Mouse (Mus musculus) layer of hippocampus, adult 2 months (tissue): ENCODE data around the gene Kirrel. TPM values are rescaled to one million over a fixed set of nuclear protein-coding genes. Genes with fewer than 3 reads are reported as not detected.
"Not testable (repeated sequence)": the region's sequence is repeated elsewhere in the genome, so short reads cannot be mapped to it uniquely, and the experiment has no call there.

Experiments used
- DNase-seq, 2 experiments: peaks; one replicate each; pipeline ENCODE4 v3.0.0; 2022; ENCODE audit warnings: low spot score in 2 of 2
- H3K27ac ChIP-seq: fragments of 200-600 bp; 2 replicates; pipeline ENCODE4 v1.8.1; 2022
- H3K4me3 ChIP-seq: fragments of 200-600 bp; 2 replicates; pipeline ENCODE4 v1.8.1; 2022; ENCODE audit warnings: mild to moderate bottlenecking
- CTCF ChIP-seq: fragments of 200-600 bp; conservative IDR thresholded peaks from 2 replicates; pipeline ENCODE4 v1.8.1; 2022; ENCODE audit warnings: antibody characterized with exemption, mild to moderate bottlenecking, moderate library complexity
- total RNA-seq, 2 experiments: library from RNA; stranded (reverse); gene quantifications; 2 replicates each; pipeline ENCODE4 v1.2.3; 2021

Kirrel gene
- total RNA-seq, 2 experiments from 2014 or later: 3.0 to 3.4 TPM

DNA sequence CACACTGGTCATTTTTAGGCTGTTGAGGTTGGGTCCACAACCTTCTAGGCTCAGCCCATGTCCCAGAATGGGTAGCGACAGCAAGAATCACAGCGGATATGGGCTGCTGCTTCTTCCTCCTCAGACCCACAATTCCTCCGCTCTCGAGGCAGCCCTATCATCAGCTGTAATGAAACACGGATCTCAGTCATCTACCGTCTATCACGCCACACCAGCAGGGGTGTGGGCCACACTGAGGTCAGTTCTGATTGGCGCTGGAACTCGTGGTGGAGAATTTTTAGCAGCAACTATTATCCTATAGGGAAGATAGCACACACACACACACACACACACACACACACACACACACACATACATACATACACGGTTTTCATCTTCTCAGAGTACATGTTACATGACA, 25.1 kb downstream of the Kirrel start:
- H3K27ac ChIP-seq: no peak overlapping the region
- H3K4me3 ChIP-seq: no peak overlapping the region
- TF ChIP-seq CTCF: no peak
- no peak for DNase-seq

DNA sequence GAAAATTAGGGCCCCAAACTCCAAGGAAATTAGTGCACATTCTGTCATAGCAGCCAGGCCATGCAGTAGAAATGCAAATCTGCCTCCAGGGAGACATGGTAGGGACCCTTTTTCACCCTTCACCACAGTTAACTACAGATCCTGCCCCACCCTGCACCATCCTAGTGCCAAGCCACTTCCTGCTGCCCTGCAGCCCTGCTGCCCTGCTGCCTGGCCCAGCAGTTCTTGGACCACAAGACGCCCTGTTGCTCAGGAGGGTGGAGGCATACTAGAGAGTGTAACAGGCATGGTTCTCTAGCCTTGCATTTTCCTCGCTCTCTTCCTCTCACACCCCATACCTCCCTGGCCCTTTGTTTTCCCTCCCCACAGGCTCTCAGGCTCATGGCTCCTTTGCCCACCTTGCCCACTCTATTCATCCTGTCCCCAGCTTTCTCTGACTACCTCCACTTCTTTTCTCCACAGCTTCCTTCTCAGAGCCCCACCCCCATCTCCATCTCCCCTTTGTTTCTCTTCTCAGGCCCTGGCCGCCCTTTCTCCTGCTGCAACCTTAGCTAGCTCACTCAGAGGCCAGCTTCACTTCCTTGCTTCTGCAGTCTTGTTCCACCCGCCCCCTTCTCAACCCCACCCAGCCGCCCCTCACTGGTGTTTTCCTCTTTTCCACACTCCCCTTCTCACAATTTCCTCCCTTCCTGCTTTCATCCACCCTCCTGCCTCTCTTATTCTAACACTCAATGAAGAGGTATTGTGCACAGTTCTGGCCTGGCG, 29.9 kb downstream of the Kirrel start:
- TF ChIP-seq CTCF: no peak
- DNase-seq: no peak
- no peak overlapping the region for H3K27ac ChIP-seq
- H3K4me3 ChIP-seq: no peak overlapping the region

DNA sequence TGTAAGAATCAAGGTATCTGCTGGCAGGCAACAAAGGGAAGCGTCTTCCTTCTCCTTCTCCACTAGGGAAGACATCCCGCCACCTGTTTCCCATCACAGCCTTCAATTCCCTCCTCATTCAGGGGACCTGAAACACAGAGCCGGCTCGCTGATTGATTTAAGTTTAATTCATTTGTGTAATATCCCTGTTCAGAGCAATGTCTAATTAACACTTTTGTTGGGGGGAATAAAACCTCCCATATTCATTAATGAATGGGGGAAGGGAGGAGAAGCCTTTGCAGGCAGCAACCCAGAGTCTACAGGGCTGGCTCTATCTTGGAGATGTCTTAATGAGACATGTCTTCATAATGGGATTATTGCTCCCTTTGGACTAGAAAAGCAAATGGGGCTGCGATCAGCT, 34.3 kb downstream of the Kirrel start:
- DNase-seq: no peak
- H3K4me3 ChIP-seq: no peak overlapping the region
- H3K27ac ChIP-seq: no peak overlapping the region
- TF ChIP-seq CTCF: no peak

DNA sequence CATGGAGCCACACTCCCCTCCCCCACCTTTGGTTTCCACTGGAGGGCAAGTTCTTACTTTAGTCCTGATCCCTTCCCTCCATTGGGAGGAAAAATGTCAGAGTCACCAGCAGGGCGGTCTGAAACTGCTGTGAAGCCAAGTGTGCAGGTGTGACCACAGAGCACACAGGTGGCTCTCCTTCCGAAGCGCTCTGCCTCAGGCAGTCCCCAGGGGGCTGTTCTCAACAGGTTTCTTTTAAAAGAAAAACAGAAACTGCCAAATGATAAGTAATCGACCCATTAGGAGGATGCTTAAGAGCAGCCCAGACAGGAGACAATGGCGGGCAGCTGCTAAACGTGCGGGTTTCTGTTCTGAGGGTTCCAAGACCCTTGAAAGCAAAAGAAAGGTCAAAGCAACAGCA, 37.8 kb downstream of the Kirrel start:
- no peak for TF ChIP-seq CTCF
- H3K27ac ChIP-seq: no peak overlapping the region
- no peak for DNase-seq
- no peak overlapping the region for H3K4me3 ChIP-seq

DNA sequence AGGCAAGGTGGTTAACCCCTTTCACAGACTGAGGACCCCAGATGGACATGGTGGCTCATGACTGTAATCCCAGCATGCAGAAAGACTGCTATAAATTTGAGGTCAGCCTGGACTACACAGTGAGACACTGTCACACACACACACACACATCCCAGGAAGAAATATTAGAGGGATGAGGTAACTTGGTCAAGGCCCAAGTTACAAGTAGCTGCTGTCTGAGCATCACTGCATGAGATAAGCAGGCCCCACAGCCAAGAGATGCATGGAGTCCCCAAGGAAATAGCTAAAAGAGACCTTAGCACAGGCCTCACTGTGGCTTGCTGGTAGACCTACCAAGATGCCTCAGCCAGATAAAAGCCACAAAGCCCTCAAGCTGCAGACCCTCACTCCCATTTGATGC, 39.6 kb downstream of the Kirrel start:
- no peak overlapping the region for H3K4me3 ChIP-seq
- no peak for DNase-seq
- no peak for TF ChIP-seq CTCF

DNA sequence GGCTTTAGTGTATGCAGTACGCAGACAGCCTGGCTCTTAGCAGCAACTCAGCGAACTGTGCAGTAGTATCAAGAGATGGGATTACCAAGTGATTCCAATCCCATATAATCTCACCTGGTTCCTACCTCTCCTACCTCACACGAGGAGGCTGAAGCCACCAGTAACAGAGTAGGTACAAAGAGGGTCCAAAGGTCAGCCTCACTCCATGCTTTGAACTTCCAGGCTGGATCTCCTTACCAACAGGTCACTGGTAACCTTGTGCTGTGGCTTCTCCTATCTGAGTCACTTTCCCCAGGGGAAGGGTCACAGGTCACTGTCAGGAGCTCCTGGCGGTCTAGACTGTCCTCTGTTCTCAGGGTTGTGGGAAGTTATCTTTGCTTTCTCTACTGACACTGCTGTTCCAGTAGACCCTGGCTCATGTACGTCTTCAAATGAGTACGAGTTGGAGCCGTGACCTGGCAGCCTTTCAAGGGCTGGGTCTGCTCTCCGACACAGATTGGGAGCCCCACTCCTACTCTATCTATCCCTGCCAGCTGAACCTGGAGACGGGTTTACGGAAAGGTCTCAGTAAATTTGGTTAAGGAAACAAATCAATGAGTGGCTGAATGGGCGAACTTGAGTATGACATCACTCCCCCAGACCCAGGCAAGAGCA, 42.7 kb downstream of the Kirrel start:
- H3K27ac ChIP-seq: no peak overlapping the region
- no peak for DNase-seq
- no peak overlapping the region for H3K4me3 ChIP-seq
- TF ChIP-seq CTCF: no peak

More for the DNA sequence above, 39.6 kb downstream of the Kirrel start:
- no peak overlapping the region for H3K27ac ChIP-seq

DNA sequence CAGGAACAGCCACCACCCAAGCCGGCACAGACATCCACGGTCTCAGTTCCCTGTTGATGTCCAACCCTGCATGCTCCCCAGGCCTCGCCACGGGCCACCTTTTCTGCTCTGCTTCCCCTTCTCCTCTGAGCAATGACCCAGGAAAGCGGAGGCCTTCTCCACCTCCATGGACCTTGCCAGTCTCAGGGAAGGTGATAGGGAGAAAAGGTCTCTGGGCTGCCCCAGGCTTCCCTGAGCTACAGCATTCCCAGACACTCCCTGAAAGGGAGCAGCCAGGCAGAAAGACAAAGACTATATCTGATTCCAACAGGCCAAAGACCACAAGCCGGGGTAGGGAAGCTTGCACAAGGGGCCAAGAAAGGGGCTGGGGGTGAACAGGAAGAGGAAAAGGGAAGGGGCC, 43.6 kb downstream of the Kirrel start:
- no peak overlapping the region for H3K27ac ChIP-seq
- DNase-seq: no peak
- TF ChIP-seq CTCF: no peak

DNA sequence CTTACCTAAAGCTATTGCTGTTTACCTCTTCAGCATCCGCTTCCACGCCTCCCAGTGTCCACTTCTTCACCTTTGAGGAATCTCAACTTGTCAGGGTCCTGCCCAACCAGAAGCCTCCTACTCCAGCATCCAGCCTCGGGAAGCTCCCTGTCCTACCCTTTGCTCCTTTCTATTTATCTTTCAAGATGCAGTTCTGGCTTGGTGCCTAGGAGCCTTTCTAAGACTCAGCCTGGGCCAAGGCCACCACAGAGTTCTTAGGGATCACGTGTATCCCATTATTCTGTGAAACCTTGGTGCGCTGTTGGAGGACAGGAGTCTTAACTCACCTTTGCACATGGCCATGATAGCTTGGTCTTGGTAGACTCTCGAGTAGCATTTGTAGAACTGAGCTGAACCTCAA, 50.8 kb downstream of the Kirrel start:
- DNase-seq: no peak
- TF ChIP-seq CTCF: no peak

More for the DNA sequence above, 43.6 kb downstream of the Kirrel start:
- H3K4me3 ChIP-seq: no peak overlapping the region

DNA sequence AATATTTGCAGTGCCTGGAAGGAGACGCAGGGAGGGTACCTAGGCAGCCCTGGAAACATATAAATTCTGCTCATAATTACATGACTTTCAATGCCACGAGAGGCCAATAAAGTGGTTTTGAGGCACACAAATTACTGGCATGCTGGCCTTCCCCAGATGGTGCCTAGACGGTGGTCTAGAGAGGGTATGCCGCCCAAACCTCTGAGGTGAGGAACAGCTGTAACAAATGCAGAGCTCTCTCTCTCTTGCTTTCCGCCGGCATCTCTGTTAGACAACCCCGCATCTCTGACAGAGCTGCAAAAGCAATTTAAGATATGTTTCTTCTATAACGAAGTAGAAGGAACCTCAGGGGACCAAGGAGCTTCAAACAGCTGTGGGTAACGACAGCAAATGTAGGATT, 56.3 kb downstream of the Kirrel start:
- DNase-seq: no peak
- H3K4me3 ChIP-seq: no peak overlapping the region
- H3K27ac ChIP-seq: no peak overlapping the region
- TF ChIP-seq CTCF: no peak

More for the DNA sequence above, 50.8 kb downstream of the Kirrel start:
- no peak overlapping the region for H3K27ac ChIP-seq
- no peak overlapping the region for H3K4me3 ChIP-seq

DNA sequence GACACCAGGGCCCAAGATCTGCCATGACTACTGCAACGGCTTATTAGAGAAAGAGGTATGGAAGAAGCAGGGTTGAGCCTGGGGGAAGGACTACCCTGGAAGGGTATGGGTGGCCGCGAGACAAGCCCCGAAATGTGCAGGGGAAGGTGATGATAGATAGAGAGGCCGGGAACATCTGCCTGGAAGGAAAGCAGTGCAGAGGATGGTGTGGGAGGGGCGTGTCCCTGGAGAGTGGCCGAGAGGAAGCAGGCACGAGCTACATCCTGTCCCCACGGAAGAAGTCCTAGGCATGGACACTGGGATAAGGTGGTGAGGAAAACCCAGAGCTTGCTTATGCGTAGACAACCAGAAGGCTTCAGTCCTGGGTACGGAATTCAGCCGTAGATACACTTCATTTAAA, 56.9 kb downstream of the Kirrel start:
- Histone ChIP-seq H3K27ac (no peak overlapping the region), H3K4me3 (no peak overlapping the region)
- TF ChIP-seq CTCF: no peak
- no peak for DNase-seq

DNA sequence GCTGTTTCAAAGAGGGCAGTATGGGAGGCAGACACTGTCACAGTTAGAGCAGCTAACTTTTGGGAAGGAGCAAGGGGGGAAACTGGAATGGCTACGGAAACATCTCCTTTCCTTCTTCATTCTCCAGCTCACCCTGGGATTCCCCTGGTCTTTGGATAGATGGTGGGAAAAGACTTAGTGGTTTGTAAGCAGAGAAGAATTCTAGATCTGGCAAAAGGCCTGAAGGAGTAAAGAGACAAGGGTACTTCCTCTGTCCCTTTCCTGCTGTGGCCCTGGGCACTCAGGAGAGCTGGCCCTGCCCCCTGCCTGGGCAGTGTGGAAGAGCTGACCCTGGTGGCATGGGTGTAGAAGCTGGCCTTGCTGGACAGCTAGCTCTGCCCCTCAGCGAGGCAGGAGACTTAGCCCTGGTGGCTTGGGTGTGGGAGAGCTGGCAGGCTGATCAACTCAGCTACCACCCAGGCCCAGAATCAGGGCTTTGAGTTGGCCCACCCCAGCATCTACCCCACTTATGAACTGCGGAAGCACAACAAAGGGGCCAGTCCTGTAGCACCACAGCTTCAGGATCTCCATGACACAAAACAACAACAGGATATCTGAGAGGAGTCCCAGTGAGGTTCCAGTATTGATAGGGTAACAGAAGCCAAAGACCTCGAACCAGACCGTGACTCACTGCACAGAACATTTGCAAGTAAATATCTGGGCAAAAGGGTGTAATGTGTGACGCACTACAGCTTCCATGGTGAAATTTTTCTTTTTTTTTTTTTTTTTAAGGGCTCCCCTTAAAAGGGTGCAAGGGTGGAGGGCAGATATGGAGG, 58.6 kb downstream of the Kirrel start:
- no peak for DNase-seq
- no peak for TF ChIP-seq CTCF
- Histone ChIP-seq H3K4me3 (no peak overlapping the region), H3K27ac (no peak overlapping the region)

DNA sequence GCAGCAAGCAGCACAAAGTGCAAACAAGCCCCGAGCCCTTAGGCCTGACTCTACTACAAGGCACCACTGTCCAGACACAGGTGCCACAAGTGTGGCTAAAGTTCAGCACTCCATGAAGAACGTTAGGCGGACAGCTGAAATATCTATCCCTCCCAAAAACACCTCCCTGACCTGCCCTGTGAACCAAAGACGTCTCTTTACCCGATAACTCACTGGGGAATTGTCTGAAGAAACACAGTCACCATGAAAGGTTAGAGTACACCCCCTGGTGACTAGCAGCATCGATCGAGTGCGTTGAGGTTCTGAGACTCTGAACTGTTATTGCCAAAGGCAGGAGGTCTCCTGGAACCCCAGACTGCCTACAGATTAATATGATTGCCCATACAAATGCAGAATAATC, 59.3 kb downstream of the Kirrel start:
- TF ChIP-seq CTCF: no peak
- no peak overlapping the region for H3K27ac ChIP-seq
- no peak overlapping the region for H3K4me3 ChIP-seq
- no peak for DNase-seq

DNA sequence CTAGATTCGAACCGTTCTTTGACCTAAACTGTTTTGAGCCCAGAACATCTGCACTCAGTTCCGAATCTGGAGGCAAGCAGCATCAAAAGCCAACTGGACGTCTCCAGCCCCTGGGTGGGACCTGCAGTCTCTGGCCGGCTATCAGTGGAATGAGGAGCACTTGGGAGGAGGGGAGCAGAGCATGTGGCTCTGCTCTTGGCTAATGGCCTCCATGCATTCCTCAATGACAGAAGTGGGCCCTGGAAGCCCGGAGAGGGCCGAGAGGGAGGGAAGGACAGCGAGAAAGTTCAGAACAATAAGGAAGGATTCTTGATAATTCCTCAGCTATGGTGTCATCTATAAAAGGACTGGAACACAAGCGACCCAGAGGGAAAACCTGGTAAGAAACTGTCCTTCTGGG, 59.7 kb downstream of the Kirrel start:
- TF ChIP-seq CTCF: no peak
- no peak overlapping the region for H3K27ac ChIP-seq
- H3K4me3 ChIP-seq: no peak overlapping the region
- no peak for DNase-seq

DNA sequence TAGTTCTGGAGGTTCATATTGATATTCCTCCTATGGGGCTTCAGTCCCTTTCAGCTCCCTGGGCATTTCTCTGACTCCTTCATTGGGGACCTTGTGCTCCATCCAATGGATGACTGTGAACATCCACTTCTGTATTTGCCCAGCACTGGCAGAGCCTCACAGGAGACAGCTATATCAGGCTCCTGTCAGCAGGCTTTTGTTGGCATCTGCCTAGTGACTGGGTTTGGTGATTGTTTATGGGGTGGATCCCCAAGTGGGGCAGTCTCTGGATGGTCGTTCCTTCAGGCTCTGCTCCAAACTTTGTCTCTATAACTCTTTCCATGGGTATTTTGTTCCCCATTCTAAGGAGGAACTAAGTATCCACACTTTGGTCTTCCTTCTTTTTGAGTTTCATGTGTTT, 60.7 kb downstream of the Kirrel start:
- DNase-seq: not testable (repeated sequence)

More for the DNA sequence above, 60.7 kb downstream of the Kirrel start:
- not testable (repeated sequence) for H3K4me3 ChIP-seq, H3K27ac ChIP-seq
